Mouse (Mus musculus) liver, embryonic 11.5 days (tissue): ENCODE results near the gene Krt14. TPM values are rescaled to one million over a fixed set of nuclear protein-coding genes. Genes with fewer than 3 reads are reported as not detected.

Source experiments
- ATAC-seq: fragments of 200-750 bp; cut with Nextera tagmentation; replicated peaks from 2 replicates; pipeline ENCODE4 v1.8.0; 2017; ENCODE audit warnings: moderate number of reproducible peaks, mild to moderate bottlenecking, moderate TSS enrichment, moderate library complexity; ENCODE audit not compliant: low FRiP score
- DNase-seq: peaks from one replicate; pipeline ENCODE4 v3.0.0-alpha.2; 2017; ENCODE audit warnings: low spot score
- H3K27ac ChIP-seq: fragments of 300-500 bp; sonication (generic); 2 replicates; pipeline ENCODE4 v1.5.1; 2014; ENCODE audit warnings: mild to moderate bottlenecking, low read depth, low read length, control low read depth
- H3K27me3 ChIP-seq: fragments of 300-500 bp; sonication (generic); replicated peaks from 2 replicates; pipeline ENCODE4 v1.6.1; 2014; ENCODE audit warnings: low read length, mixed read lengths; ENCODE audit not compliant: control insufficient read depth, insufficient read depth
- H3K36me3 ChIP-seq: fragments of 300-500 bp; sonication (generic); 2 replicates; pipeline ENCODE4 v1.6.1; 2014; ENCODE audit warnings: mild to moderate bottlenecking, low read length, moderate library complexity, mixed read lengths; ENCODE audit not compliant: control insufficient read depth, insufficient read depth
- H3K4me1 ChIP-seq: fragments of 300-500 bp; sonication (generic); replicated peaks from 2 replicates; pipeline ENCODE4 v1.6.1; 2014; ENCODE audit warnings: low read length, mixed read lengths; ENCODE audit not compliant: control insufficient read depth, insufficient read depth
- H3K4me2 ChIP-seq: fragments of 300-500 bp; sonication (generic); 2 replicates; pipeline ENCODE4 v1.6.1; 2014; ENCODE audit warnings: mild to moderate bottlenecking, control low read depth, moderate library complexity
- H3K4me3 ChIP-seq: fragments of 300-500 bp; sonication (generic); 2 replicates; pipeline ENCODE4 v1.5.1; 2014; ENCODE audit warnings: low read depth, low read length, control low read depth
- H3K9ac ChIP-seq: fragments of 300-500 bp; sonication (generic); 2 replicates; pipeline ENCODE4 v1.6.1; 2014; ENCODE audit warnings: low read depth, low read length, control low read depth
- H3K9me3 ChIP-seq: fragments of 300-500 bp; sonication (generic); 2 replicates; pipeline ENCODE4 v1.6.1; 2016; ENCODE audit warnings: low read length, inconsistent platforms, mixed read lengths; ENCODE audit not compliant: control insufficient read depth
- WGBS: fragments of 180-500 bp; shearing (Covaris S2); extraction: QIAGEN DNeasy Blood & Tissue Kit; methylation state at CpG from one replicate; pipeline ENCODE4 v1.1.7; 2014; 5-methylcytosine and 5-hydroxymethylcytosine counted together
- polyA plus RNA-seq: library from polyadenylated mRNA; unstranded; fragments of >200 nt; fragmentation: Nextera tagmentation; extraction: Ambion mirVana; gene quantifications from 2 replicates; pipeline ENCODE4 v1.2.1, GENCODE M21; 2014

The Krt14 gene
- polyA plus RNA-seq, 1 experiment from 2014 or later, result 2.3 TPM

DNA sequence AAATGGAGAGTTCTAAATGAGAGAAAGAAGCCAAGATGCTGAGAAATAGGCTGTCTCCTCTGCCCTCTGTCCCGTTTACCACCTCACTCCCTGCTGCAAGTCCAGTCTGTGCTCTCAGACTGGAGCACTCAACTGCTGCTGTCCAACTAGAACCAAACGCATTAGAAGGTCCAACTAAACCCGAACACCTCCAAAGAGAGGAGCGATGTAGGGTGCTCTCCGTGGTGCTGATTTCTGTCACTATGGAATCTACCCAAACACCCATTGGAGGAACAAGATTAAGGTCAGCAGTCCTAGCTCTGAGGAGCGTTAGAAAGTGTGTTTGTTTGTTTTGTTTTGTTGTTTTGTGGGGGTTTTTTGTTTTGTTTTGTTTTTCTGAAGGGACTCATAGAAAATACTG is 3.9 kb downstream of the Krt14 start:
- Histone ChIP-seq H3K9me3 (no peaks in the 10 kb centered on the region), H3K36me3 (no peaks in the 10 kb centered on the region), H3K4me2 (no peak overlapping the region), H3K4me1 (no peaks in the 10 kb centered on the region), H3K27ac (no peak overlapping the region), H3K9ac (no peak overlapping the region), H3K27me3 (no peaks in the 10 kb centered on the region), H3K4me3 (no peak overlapping the region)
- no peak for DNase-seq
- no peak for ATAC-seq
- 19% methylated on average over 6 of the region's 6 CpGs for WGBS

- DNase-seq (no peak), ATAC-seq (no peak)
- Histone ChIP-seq H3K4me3 (no peak overlapping the region), H3K9ac (no peak overlapping the region), H3K9me3 (no peaks in the 10 kb centered on the region), H3K4me2 (no peak overlapping the region), H3K4me1 (no peaks in the 10 kb centered on the region), H3K27ac (no peak overlapping the region), H3K27me3 (no peaks in the 10 kb centered on the region), H3K36me3 (no peaks in the 10 kb centered on the region)
- 73% methylated on average over 4 of the region's 4 CpGs for WGBS
Observed at GRCm38 (mm10) chr11:100202906-100203305, 4.4 kb downstream of the Krt14 start.

- no peak overlapping the region for H3K9ac ChIP-seq
- H3K4me1 ChIP-seq, result no peaks in the 10 kb centered on the region
- no peak for ATAC-seq
- WGBS, result 42% methylated on average over 8 of the region's 8 CpGs
- no peak overlapping the region for H3K4me3 ChIP-seq
- no peak overlapping the region for H3K27ac ChIP-seq
- no peaks in the 10 kb centered on the region for H3K36me3 ChIP-seq
- H3K9me3 ChIP-seq, result no peaks in the 10 kb centered on the region
- H3K4me2 ChIP-seq, result no peak overlapping the region
- no peak for DNase-seq
- no peaks in the 10 kb centered on the region for H3K27me3 ChIP-seq
Observed at GRCm38 (mm10) chr11:100200104-100200820, 7.1 kb downstream of the Krt14 start.

DNA sequence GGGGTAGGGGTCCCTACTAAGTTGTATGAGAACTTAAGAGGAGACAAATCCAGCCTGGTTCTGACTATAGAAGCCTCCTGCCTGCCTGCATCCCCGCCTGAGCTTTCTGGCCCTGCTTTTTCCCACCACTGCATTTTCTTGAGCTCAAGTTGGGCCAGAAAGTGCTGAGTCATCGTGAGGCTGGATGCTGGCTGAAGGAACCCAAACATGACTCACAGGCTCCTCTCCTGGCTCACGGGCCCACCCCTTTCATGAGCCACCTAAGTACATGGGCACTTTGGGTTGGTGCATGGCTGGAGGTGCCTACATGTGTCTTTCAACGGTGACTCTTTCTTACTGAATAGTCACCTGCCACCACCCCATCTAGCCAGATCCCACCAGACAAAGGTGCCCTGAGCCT is 8.7 kb downstream of the Krt14 start:
- Histone ChIP-seq H3K36me3 (no peaks in the 10 kb centered on the region), H3K9me3 (no peaks in the 10 kb centered on the region), H3K4me2 (no peak overlapping the region), H3K4me1 (no peaks in the 10 kb centered on the region), H3K9ac (no peak overlapping the region), H3K4me3 (no peak overlapping the region), H3K27ac (no peak overlapping the region), H3K27me3 (no peaks in the 10 kb centered on the region)
- ATAC-seq, result no peak
- no peak for DNase-seq
- WGBS, result 60% methylated on average over 4 of the region's 4 CpGs

GRCm38 (mm10) chr11:100192992-100193391 is 14.4 kb downstream of the Krt14 start, which contains the start of gene Krt9:
Gene Krt9 (minus strand): TSS chr11:100193246.
- WGBS, result 43% methylated on average over 9 of the region's 9 CpGs
- no peak within 1 kb of the TSS for H3K4me2 ChIP-seq

GRCm38 (mm10) chr11:100191820-100192219 is 15.5 kb downstream of the Krt14 start:
- Histone ChIP-seq H3K9me3 (no peaks in the 10 kb centered on the region), H3K4me1 (no peaks in the 10 kb centered on the region), H3K9ac (no peak overlapping the region), H3K4me3 (no peak overlapping the region), H3K27ac (no peak overlapping the region), H3K36me3 (no peaks in the 10 kb centered on the region), H3K27me3 (no peaks in the 10 kb centered on the region), H3K4me2 (no peak overlapping the region)
- DNase-seq, result no peak
- no peak for ATAC-seq
- WGBS, result 88% methylated on average over 3 of the region's 3 CpGs

More at GRCm38 (mm10) chr11:100192992-100193391, 14.4 kb downstream of the Krt14 start, which contains the start of gene Krt9:
- no peak within 1 kb of the TSS for H3K27ac ChIP-seq
- H3K4me1 ChIP-seq, result no peaks in the 10 kb centered on the region
- H3K9ac ChIP-seq, result no peak within 1 kb of the TSS
- H3K27me3 ChIP-seq, result no peaks in the 10 kb centered on the region
- DNase-seq (no peak), ATAC-seq (no peak)
- H3K36me3 ChIP-seq, result no peaks in the 10 kb centered on the region
- no peaks in the 10 kb centered on the region for H3K9me3 ChIP-seq
- no peak within 1 kb of the TSS for H3K4me3 ChIP-seq

DNA sequence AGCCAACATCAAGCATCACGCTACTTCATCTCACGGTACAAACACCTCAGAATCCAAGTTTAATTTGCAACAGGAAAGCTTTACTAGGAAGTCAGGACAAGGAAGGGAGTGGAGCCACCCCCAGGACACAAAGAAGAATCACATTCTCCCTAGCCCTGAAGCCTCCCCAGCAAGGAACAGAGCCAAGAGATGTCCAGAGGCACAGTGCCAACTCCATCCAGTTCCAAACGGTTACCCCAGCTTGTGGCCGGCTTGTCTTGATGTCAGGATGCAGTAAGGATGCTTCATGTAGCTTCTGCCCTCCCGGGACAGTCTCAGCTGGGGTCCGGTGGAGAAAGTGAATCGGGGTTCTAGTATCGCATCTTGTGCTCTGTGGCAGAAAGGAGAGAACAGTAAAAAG is 20.6 kb downstream of the Krt14 start:
- Histone ChIP-seq H3K27ac (no peak overlapping the region), H3K4me2 (no peak overlapping the region), H3K27me3 (no peaks in the 10 kb centered on the region), H3K36me3 (no peaks in the 10 kb centered on the region), H3K9ac (no peak overlapping the region), H3K4me1 (no peaks in the 10 kb centered on the region), H3K4me3 (no peak overlapping the region), H3K9me3 (no peaks in the 10 kb centered on the region)
- ATAC-seq (no peak), DNase-seq (no peak)
- WGBS, result 76% methylated on average over 8 of the region's 8 CpGs

DNA sequence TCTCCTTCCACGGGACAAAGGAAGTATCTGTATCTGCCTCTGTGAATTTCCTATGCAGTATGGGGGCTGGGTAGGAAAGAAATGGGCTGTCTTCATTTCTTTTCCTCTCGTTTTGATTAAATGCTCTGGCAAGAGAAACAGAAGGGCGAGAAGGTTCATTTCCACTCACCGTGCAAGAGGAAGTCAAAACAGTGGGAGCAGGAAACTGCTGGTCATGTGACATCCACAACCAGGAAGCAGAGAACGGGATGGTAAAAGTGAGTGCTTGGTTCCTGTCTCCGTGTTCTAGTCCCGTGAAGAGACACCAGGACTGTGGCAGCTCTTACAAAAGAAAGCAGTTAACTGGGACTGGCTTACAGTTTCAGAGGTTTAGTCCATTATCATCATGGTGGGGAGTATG is 25.6 kb downstream of the Krt14 start:
- Histone ChIP-seq H3K9me3 (no peaks in the 10 kb centered on the region), H3K4me3 (no peak overlapping the region), H3K27me3 (no peaks in the 10 kb centered on the region), H3K27ac (no peak overlapping the region), H3K9ac (no peak overlapping the region), H3K4me2 (no peak overlapping the region), H3K36me3 (no peaks in the 10 kb centered on the region), H3K4me1 (no peaks in the 10 kb centered on the region)
- WGBS, result 58% methylated on average over 7 of the region's 7 CpGs
- no peak for ATAC-seq
- DNase-seq, result no peak

DNA sequence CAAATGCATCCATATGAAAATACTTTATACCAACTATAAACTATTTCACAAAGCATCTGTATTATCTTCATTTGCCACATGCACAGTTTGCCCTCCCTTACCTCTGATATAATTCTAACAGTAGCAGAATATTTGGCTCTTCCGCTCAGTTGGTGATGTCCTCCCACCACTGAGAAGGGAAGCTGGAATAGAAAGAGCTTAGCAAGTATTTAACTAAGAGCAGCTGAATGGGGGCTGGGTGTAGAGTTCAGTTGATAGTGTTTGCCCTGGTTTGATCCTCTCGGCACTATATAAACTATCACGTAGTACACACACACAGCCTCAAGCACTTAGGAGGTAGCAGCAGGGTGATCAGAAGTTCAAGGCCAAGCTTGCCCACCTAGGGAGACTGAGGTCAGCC is 28.1 kb downstream of the Krt14 start:
- no peak overlapping the region for H3K9ac ChIP-seq
- WGBS, result 64% methylated on average over 3 of the region's 3 CpGs
- no peak overlapping the region for H3K4me2 ChIP-seq
- H3K9me3 ChIP-seq, result no peaks in the 10 kb centered on the region
- H3K36me3 ChIP-seq, result no peaks in the 10 kb centered on the region
- no peak for DNase-seq
- no peaks in the 10 kb centered on the region for H3K27me3 ChIP-seq
- no peak overlapping the region for H3K27ac ChIP-seq
- ATAC-seq, result no peak
- no peaks in the 10 kb centered on the region for H3K4me1 ChIP-seq
- H3K4me3 ChIP-seq, result no peak overlapping the region
